Mouse (Mus musculus) CH12F3 (cell line): ENCODE measurements around the gene Mall.

Source experiments
- in situ Hi-C: fragments of 300-500 bp; cut with MboI; formaldehyde crosslinking; loops from 2 replicates; pipeline ENCODE4 v1.14.3; 2020; ENCODE audit warnings: low sequenced_read_pairs

The Mall gene

GRCm38 (mm10) chr2:127730301-127730997 is 717 bp upstream of the Mall start:
- in situ Hi-C loops: no loop called here

GRCm38 (mm10) chr2:127728661-127729450 is 876 bp downstream of the Mall start:
- in situ Hi-C loops: no loop called here

GRCm38 (mm10) chr2:127728146-127728545 is 1.6 kb downstream of the Mall start:
- in situ Hi-C loops: no loop called here

GRCm38 (mm10) chr2:127723193-127723592 is 6.5 kb downstream of the Mall start:
- in situ Hi-C loops: no loop called here

- in situ Hi-C loops: no loop called here
Observed at GRCm38 (mm10) chr2:127722176-127722892, 7.4 kb downstream of the Mall start.

GRCm38 (mm10) chr2:127718839-127719468 is 10.8 kb downstream of the Mall start:
- in situ Hi-C loops: no loop called here

- in situ Hi-C loops: no loop called here
Observed at GRCm38 (mm10) chr2:127714726-127715125, 15.0 kb downstream of the Mall start.

- in situ Hi-C loops: no loop called here
Observed at GRCm38 (mm10) chr2:127708792-127709191, 20.9 kb downstream of the Mall start.

- in situ Hi-C loops: no loop called here
Observed at GRCm38 (mm10) chr2:127708060-127708459, 21.7 kb downstream of the Mall start.

GRCm38 (mm10) chr2:127705267-127705666 is 24.5 kb downstream of the Mall start:
- in situ Hi-C loops: no loop called here

GRCm38 (mm10) chr2:127689239-127689638 is 40.5 kb downstream of the Mall start:
- in situ Hi-C loops: no loop called here

- in situ Hi-C loops: no loop called here
Observed at GRCm38 (mm10) chr2:127683687-127684331, 45.9 kb downstream of the Mall start.

- in situ Hi-C loops: no loop called here
Observed at GRCm38 (mm10) chr2:127667843-127668506, 61.8 kb downstream of the Mall start.

- in situ Hi-C loops: no loop called here
Observed at GRCm38 (mm10) chr2:127667015-127667414, 62.7 kb downstream of the Mall start.

GRCm38 (mm10) chr2:127662708-127663107 is 67.0 kb downstream of the Mall start:
- in situ Hi-C loops: no loop called here

- in situ Hi-C loops: no loop called here
Observed at GRCm38 (mm10) chr2:127656086-127656720, 73.5 kb downstream of the Mall start, which contains the start of gene Mal. Gene Mal, minus strand, starts transcription at chr2:127656695.

- in situ Hi-C loops: no loop called here
Observed at GRCm38 (mm10) chr2:127655419-127655818, 74.3 kb downstream of the Mall start.

GRCm38 (mm10) chr2:127654786-127655185 is 74.9 kb downstream of the Mall start:
- in situ Hi-C loops: no loop called here
